Mouse (Mus musculus): ENCODE measurements around the gene Svip. TPM values are rescaled to one million over a fixed set of nuclear protein-coding genes. Genes with fewer than 3 reads are reported as not detected.

Gene Svip
- polyA plus RNA-seq, 1 experiment from 2014 or later = 22.7 TPM

GRCm38 (mm10) chr7:51969379-51969778 lies 36.4 kb downstream of the Svip start:
- no peak overlapping the region for H3K4me3 ChIP-seq (ENCODE audit: low read length)
- ATAC-seq = no peak
- H3K4me2 ChIP-seq (ENCODE audit: low read length) = no peak overlapping the region
- no peaks in the 10 kb centered on the region for H3K9me3 ChIP-seq (ENCODE audit: control insufficient read depth, low read length)
- no peaks in the 10 kb centered on the region for H3K27me3 ChIP-seq (replicated peaks; ENCODE audit: control insufficient read depth, insufficient read depth, low read length)
- no peak overlapping the region for H3K27ac ChIP-seq (ENCODE audit: low read depth, low read length)
- no peaks in the 10 kb centered on the region for H3K36me3 ChIP-seq (ENCODE audit: control insufficient read depth, insufficient read depth, low read length)
- H3K4me1 ChIP-seq (ENCODE audit: control insufficient read depth, insufficient read depth, low read depth, low read length) = no peaks in the 10 kb centered on the region
- no peak overlapping the region for H3K9ac ChIP-seq (ENCODE audit: low read depth, low read length)

- ATAC-seq = no peak
- WGBS = 76% methylated on average over 4 of the region's 4 CpGs
- Histone ChIP-seq H3K9me3 (ENCODE audit: control insufficient read depth, low read length) (no peaks in the 10 kb centered on the region), H3K4me3 (ENCODE audit: low read length) (no peak overlapping the region), H3K4me1 (ENCODE audit: control insufficient read depth, insufficient read depth, low read depth, low read length) (no peaks in the 10 kb centered on the region), H3K9ac (ENCODE audit: low read depth, low read length) (no peak overlapping the region), H3K36me3 (ENCODE audit: control insufficient read depth, insufficient read depth, low read length) (no peaks in the 10 kb centered on the region), H3K4me2 (ENCODE audit: low read length) (no peak overlapping the region), H3K27me3 (replicated peaks; ENCODE audit: control insufficient read depth, insufficient read depth, low read length) (no peaks in the 10 kb centered on the region), H3K27ac (ENCODE audit: low read depth, low read length) (no peak overlapping the region)
Observed at GRCm38 (mm10) chr7:51967581-51967980, 38.2 kb downstream of the Svip start.

DNA sequence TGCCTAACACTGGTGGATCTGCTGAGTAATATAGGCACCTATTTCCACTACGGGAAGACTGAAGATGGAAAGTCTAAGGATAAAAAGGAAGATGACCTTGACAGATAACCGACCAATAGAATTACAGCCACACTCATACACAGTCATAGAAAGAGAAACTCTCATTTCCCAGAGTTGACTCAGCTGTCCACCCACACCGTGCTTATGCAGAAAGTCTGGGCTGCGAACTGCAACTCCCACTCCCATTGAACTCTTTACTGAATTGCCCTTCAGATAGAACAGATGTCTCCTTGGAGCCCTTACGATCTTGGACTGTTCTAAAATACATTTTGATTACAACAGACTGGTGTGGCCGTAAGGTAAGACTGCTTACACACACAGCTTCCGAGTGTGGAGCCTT lies 41.1 kb downstream of the Svip start:
- 90% methylated on average over 7 of the region's 7 CpGs for WGBS
- Histone ChIP-seq H3K9ac (ENCODE audit: low read depth, low read length) (no peak overlapping the region), H3K4me2 (ENCODE audit: low read length) (no peak overlapping the region), H3K4me1 (ENCODE audit: control insufficient read depth, insufficient read depth, low read depth, low read length) (no peaks in the 10 kb centered on the region), H3K27me3 (replicated peaks; ENCODE audit: control insufficient read depth, insufficient read depth, low read length) (no peaks in the 10 kb centered on the region), H3K36me3 (ENCODE audit: control insufficient read depth, insufficient read depth, low read length) (no peaks in the 10 kb centered on the region), H3K9me3 (ENCODE audit: control insufficient read depth, low read length) (no peaks in the 10 kb centered on the region), H3K27ac (ENCODE audit: low read depth, low read length) (no peak overlapping the region), H3K4me3 (ENCODE audit: low read length) (no peak overlapping the region)
- no peak for ATAC-seq

- Histone ChIP-seq H3K36me3 (ENCODE audit: control insufficient read depth, insufficient read depth, low read length) (no peaks in the 10 kb centered on the region), H3K9me3 (ENCODE audit: control insufficient read depth, low read length) (no peaks in the 10 kb centered on the region), H3K4me2 (ENCODE audit: low read length) (no peak overlapping the region), H3K4me3 (ENCODE audit: low read length) (no peak overlapping the region), H3K27ac (ENCODE audit: low read depth, low read length) (no peak overlapping the region), H3K4me1 (ENCODE audit: control insufficient read depth, insufficient read depth, low read depth, low read length) (no peaks in the 10 kb centered on the region), H3K9ac (ENCODE audit: low read depth, low read length) (no peak overlapping the region), H3K27me3 (replicated peaks; ENCODE audit: control insufficient read depth, insufficient read depth, low read length) (no peaks in the 10 kb centered on the region)
- ATAC-seq = peak; percentile 57
- 47% methylated on average over 10 of the region's 10 CpGs for WGBS
Observed at GRCm38 (mm10) chr7:51962219-51962952, 43.4 kb downstream of the Svip start.

GRCm38 (mm10) chr7:51960698-51961374 lies 45.0 kb downstream of the Svip start:
- peak; percentile 88 for ATAC-seq
- Histone ChIP-seq H3K4me1 (ENCODE audit: control insufficient read depth, insufficient read depth, low read depth, low read length) (peaks cover under 1% of the 10 kb centered on the region; the same call in 1 of the 2 replicates), H3K9me3 (ENCODE audit: control insufficient read depth, low read length) (no peaks in the 10 kb centered on the region), H3K27ac (ENCODE audit: low read depth, low read length) (no peak overlapping the region), H3K4me2 (ENCODE audit: low read length) (no peak overlapping the region), H3K4me3 (ENCODE audit: low read length) (no peak overlapping the region), H3K9ac (ENCODE audit: low read depth, low read length) (no peak overlapping the region), H3K36me3 (ENCODE audit: control insufficient read depth, insufficient read depth, low read length) (no peaks in the 10 kb centered on the region), H3K27me3 (replicated peaks; ENCODE audit: control insufficient read depth, insufficient read depth, low read length) (no peaks in the 10 kb centered on the region)
- WGBS = 43% methylated on average over 6 of the region's 6 CpGs

DNA sequence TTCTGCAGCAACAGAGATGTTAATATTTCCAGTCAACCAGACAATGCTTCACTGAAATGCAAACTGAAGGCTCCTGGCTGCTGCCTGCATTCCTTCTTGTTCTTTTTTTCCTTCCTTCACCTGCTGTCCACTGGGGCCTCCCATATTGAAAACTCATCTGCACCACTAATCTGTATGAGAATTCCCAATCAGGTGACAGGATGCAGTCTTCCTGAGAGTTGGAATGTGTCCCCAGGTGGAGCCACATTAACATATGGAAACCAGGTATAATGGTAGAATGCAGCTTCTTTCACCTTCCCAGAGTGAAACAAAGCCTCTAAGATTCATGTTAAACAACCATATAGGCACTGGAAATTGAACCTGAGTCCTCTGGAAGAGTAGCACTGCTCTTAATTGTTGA lies 48.1 kb downstream of the Svip start:
- Histone ChIP-seq H3K36me3 (ENCODE audit: control insufficient read depth, insufficient read depth, low read length) (0 out of 2 replicates have a peak, but pooled peaks cover 2% of the 10 kb centered on the region), H3K4me3 (ENCODE audit: low read length) (no peak overlapping the region), H3K9me3 (ENCODE audit: control insufficient read depth, low read length) (no peaks in the 10 kb centered on the region), H3K27me3 (replicated peaks; ENCODE audit: control insufficient read depth, insufficient read depth, low read length) (no peaks in the 10 kb centered on the region), H3K4me1 (ENCODE audit: control insufficient read depth, insufficient read depth, low read depth, low read length) (peaks cover 6% of the 10 kb centered on the region; the same call in 1 of the 2 replicates), H3K4me2 (ENCODE audit: low read length) (no peak overlapping the region), H3K9ac (ENCODE audit: low read depth, low read length) (no peak overlapping the region), H3K27ac (ENCODE audit: low read depth, low read length) (no peak overlapping the region)
- no peak for ATAC-seq

DNA sequence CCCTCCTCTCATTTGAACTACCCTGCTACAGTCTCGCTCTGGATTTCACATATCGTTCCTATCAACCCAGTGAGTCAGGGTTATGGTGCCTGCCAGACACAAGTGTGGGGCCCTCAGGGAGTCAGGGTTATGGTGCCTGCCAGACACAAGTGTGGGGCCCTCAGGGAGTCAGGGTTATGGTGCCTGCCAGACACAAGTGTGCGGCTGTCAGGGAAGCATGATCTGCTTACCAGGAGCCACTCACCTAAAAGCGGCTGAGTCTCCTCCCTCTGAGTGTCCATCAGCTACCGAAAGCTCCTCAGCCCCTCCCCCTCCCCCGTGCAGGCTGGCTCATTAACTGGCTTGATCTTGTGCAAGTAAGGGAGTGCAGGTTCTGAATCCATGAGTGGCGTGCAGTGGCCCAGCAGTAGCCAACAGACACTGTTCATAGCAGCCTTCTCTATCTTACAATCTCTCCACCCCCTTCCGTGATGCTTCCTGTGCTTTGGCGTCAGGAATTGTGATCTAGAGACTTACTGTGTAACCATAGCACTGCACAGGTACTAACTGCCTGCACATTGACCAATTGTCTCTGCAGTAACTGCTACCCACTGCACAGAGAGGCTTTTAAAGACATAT lies 50.3 kb downstream of the Svip start:
- Histone ChIP-seq H3K9ac (ENCODE audit: low read depth, low read length) (no peak overlapping the region), H3K36me3 (ENCODE audit: control insufficient read depth, insufficient read depth, low read length) (0 out of 2 replicates have a peak, but pooled peaks cover 2% of the 10 kb centered on the region), H3K4me3 (ENCODE audit: low read length) (no peak overlapping the region), H3K4me2 (ENCODE audit: low read length) (no peak overlapping the region), H3K27me3 (replicated peaks; ENCODE audit: control insufficient read depth, insufficient read depth, low read length) (no peaks in the 10 kb centered on the region), H3K27ac (ENCODE audit: low read depth, low read length) (no peak overlapping the region), H3K4me1 (ENCODE audit: control insufficient read depth, insufficient read depth, low read depth, low read length) (peaks cover 6% of the 10 kb centered on the region; the same call in 1 of the 2 replicates), H3K9me3 (ENCODE audit: control insufficient read depth, low read length) (no peaks in the 10 kb centered on the region)
- WGBS = 41% methylated on average over 9 of the region's 9 CpGs
- ATAC-seq = peak; percentile 64
